Mouse (Mus musculus): ENCODE results near the gene Kcna2. TPM values are rescaled to one million over a fixed set of nuclear protein-coding genes. Genes with fewer than 3 reads are reported as not detected.

The Kcna2 gene
- polyA plus RNA-seq, 1 experiment from 2014 or later, result 0.42 TPM

DNA sequence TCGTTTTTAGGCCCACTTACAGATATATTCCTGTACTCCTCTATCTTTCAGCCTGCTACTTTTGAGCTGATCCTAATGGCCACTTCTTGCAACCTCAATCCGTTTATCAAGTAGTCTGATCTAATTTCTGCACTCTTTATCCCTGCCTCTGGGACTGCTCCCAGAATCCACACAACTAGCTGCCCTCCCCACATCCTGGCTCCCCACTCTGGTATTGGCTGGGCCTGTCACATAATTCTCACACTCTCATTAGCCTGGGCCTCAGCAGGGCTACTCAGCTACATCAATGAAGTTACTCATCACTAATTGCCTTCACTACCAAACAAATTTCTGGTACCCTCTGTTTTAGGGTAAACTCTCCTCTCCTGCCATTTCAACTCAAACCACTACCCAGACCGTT, 49.5 kb downstream of the Kcna2 start:
- TF ChIP-seq CTCF (IDR thresholded peaks at IDR 0.05; ENCODE audit: low read depth), result no peak
- H3K9me3 ChIP-seq (ENCODE audit: low read depth, low read length), result no peaks in the 10 kb centered on the region
- ATAC-seq (ENCODE audit: insufficient read depth) (no peak), DNase-seq (no peak)
- H3K4me3 ChIP-seq (ENCODE audit: low read depth, low read length), result no peak overlapping the region
- no peak overlapping the region for H3K9ac ChIP-seq
- no peaks in the 10 kb centered on the region for H3K27me3 ChIP-seq (ENCODE audit: insufficient read depth, low read length)
- H3K4me2 ChIP-seq, result no peak overlapping the region
- H3K36me3 ChIP-seq (ENCODE audit: insufficient read depth), result no peaks in the 10 kb centered on the region
- H3K4me1 ChIP-seq (ENCODE audit: insufficient read depth), result no peaks in the 10 kb centered on the region
- 50% methylated on average over 3 of the region's 3 CpGs for WGBS
- H3K27ac ChIP-seq (ENCODE audit: low read depth), result no peak overlapping the region

DNA sequence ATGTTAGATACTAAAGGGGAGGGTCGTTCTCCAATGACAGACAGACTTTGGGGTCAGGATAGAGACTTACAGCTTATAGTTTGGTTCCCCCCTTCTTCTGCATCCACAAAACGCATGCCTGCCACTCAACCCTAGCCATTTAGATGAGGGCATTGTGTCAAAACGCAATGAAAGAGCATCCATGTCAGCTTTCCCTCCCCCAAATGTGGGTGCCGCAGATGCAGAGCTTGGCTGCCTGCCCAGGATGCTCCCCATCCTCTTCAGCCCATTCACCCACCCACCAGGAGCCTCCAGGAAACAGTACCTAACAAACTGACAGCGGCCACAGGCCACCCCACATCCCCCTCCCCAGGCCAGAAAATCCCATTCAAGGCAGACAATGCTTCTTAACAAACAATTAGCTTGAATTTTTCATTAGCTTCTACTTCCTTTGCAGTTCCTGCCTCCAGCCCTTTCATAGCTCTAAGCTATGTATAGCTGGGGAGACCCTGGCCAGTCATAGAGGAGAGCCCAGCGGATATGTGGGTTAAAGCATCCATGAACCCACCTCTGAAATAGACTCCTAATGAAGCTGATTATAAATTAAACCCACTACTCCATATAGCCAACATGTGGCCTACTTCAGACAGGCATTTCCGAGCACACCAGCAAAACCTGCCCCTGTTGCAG, 50.1 kb downstream of the Kcna2 start:
- no peak for TF ChIP-seq CTCF (IDR thresholded peaks at IDR 0.05; ENCODE audit: low read depth)
- Histone ChIP-seq H3K9ac (no peak overlapping the region), H3K9me3 (ENCODE audit: low read depth, low read length) (no peaks in the 10 kb centered on the region), H3K36me3 (ENCODE audit: insufficient read depth) (no peaks in the 10 kb centered on the region), H3K4me3 (ENCODE audit: low read depth, low read length) (no peak overlapping the region), H3K27ac (ENCODE audit: low read depth) (no peak overlapping the region), H3K27me3 (ENCODE audit: insufficient read depth, low read length) (no peaks in the 10 kb centered on the region), H3K4me1 (ENCODE audit: insufficient read depth) (no peaks in the 10 kb centered on the region), H3K4me2 (no peak overlapping the region)
- WGBS, result 59% methylated on average over 7 of the region's 7 CpGs
- DNase-seq, result no peak
- ATAC-seq (ENCODE audit: insufficient read depth), result no peak

DNA sequence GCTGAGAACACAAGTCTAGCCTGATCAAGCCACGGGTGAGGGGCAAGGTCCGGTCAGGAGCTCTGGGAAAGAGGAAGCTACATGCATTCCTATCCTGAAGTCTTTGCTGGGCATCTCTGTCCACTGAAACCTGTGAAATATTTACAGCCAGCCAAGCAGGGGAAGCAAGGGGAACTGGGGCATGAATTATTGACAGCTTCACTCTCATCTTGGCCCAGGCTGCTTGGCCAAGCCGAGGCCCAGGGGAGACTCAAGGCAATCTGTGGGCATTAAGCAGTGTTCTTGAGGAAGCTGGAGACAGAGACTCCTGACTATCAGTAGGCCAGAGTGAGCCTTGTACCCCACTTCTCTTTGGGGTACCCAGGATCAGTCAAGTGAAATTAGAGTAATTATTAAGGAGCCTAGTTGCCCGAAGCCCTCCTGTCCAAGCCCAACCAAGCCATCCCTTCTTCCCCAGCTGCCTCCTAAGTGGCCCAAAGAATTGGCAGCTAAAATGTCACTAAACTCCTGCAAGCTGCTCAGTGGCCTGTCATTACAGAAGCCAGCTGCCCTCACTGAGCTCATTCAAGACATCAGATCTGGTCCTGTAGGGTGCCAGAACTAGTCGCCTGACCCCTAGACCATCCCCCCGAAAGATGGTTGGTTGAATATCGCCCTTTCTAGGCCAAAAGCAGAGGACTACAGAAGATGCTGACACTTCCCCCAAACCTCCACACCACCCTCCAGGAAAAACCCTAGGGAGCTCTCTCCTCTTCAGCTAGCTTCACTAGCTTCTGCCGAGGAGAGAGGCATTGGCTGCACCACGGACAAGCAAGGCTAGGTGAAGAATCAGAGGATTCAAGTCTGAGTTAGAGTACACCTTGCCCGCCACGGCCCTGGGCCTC, 53.1 kb downstream of the Kcna2 start:
- DNase-seq (no peak), ATAC-seq (ENCODE audit: insufficient read depth) (no peak)
- H3K9ac ChIP-seq, result no peak overlapping the region
- H3K36me3 ChIP-seq (ENCODE audit: insufficient read depth), result no peaks in the 10 kb centered on the region
- H3K27me3 ChIP-seq (ENCODE audit: insufficient read depth, low read length), result no peaks in the 10 kb centered on the region
- no peak overlapping the region for H3K4me2 ChIP-seq
- H3K4me3 ChIP-seq (ENCODE audit: low read depth, low read length), result no peak overlapping the region
- no peak for TF ChIP-seq CTCF (IDR thresholded peaks at IDR 0.05; ENCODE audit: low read depth)
- no peaks in the 10 kb centered on the region for H3K4me1 ChIP-seq (ENCODE audit: insufficient read depth)
- 76% methylated on average over 11 of the region's 11 CpGs for whole genome bisulfite sequencing
- H3K9me3 ChIP-seq (ENCODE audit: low read depth, low read length), result no peaks in the 10 kb centered on the region
- H3K27ac ChIP-seq (ENCODE audit: low read depth), result no peak overlapping the region

DNA sequence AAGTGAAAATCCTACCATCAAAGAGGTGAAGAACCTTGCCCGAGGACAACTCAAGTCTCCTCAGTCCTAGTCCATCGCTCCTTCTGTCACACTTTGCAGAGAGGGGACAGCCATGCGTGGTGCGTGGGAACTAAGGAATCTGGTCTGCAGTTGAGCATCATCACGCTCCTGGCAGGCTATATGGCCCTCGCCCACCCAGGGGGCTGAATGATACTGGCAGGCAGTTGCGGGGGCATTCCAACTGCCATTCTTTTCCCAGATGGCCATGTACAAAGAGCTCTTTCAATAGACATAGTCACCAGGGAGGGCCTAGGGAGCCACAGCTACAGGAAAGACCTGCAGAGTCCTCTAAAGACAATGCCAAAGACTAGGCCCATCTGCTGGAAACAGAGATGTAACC, 57.9 kb downstream of the Kcna2 start:
- H3K4me1 ChIP-seq (ENCODE audit: insufficient read depth), result no peaks in the 10 kb centered on the region
- H3K27me3 ChIP-seq (ENCODE audit: insufficient read depth, low read length), result peaks cover 3% of the 10 kb centered on the region; the same call in 1 of the 2 replicates
- 91% methylated on average over 7 of the region's 7 CpGs for WGBS
- H3K36me3 ChIP-seq (ENCODE audit: insufficient read depth), result no peaks in the 10 kb centered on the region
- no peaks in the 10 kb centered on the region for H3K9me3 ChIP-seq (ENCODE audit: low read depth, low read length)
- H3K27ac ChIP-seq (ENCODE audit: low read depth), result no peak overlapping the region
- DNase-seq (no peak), ATAC-seq (ENCODE audit: insufficient read depth) (no peak)
- no peak overlapping the region for H3K4me2 ChIP-seq
- H3K4me3 ChIP-seq (ENCODE audit: low read depth, low read length), result no peak overlapping the region
- no peak overlapping the region for H3K9ac ChIP-seq
- no peak for TF ChIP-seq CTCF (IDR thresholded peaks at IDR 0.05; ENCODE audit: low read depth)

DNA sequence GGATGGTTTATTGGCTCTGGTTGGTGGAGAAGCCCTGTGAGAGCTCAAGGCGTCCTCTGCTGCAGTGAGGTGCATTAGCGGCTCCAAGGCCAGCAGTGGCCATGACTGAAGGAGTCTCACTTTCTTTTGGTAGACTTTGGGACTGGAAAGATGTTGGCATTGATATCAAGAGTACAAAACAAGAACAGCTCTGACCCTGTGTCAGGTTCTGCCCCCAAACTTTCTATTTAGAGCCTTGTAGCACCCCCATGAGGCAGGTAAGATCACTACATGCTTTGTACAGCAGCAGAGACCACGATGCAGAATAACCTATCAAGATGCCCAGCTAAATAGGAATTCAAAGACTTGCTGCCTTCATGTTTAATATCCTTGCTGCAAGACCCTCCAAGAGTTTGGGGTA, 58.5 kb downstream of the Kcna2 start:
- Histone ChIP-seq H3K9ac (no peak overlapping the region), H3K9me3 (ENCODE audit: low read depth, low read length) (no peaks in the 10 kb centered on the region), H3K4me1 (ENCODE audit: insufficient read depth) (no peaks in the 10 kb centered on the region), H3K27me3 (ENCODE audit: insufficient read depth, low read length) (peaks cover 3% of the 10 kb centered on the region; the same call in 1 of the 2 replicates), H3K27ac (ENCODE audit: low read depth) (no peak overlapping the region), H3K4me2 (peak overlapping the region; percentile 43), H3K4me3 (ENCODE audit: low read depth, low read length) (no peak overlapping the region), H3K36me3 (ENCODE audit: insufficient read depth) (no peaks in the 10 kb centered on the region)
- TF ChIP-seq CTCF (IDR thresholded peaks at IDR 0.05; ENCODE audit: low read depth), result 0 out of 2 replicates have a peak, but pooled peaks have one; percentile 2
- ATAC-seq (ENCODE audit: insufficient read depth) (no peak), DNase-seq (peak; percentile 6)
- WGBS, result 59% methylated on average over 3 of the region's 3 CpGs

DNA sequence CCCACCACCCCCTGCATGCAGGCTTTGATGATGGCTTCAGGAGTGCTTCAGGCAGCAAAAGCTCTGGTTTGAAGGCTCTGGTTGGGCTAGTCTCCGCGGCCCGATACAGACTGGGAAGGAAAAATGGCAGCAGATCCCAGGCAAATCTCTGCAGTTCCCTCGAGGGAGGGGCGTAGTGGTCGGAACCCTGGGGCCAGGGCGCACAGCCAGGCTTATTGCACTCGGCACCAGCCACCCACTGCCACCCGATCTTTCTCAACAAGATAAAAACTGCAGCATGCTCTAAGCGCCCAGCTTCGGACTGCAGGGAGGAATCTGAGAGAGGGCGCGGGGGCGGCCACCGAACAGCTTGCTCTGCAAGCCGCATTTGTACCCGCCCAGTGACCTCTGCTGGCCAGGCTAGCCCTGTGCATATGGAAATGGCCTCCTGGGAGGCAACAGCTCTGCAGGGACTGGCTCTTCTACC, 58.9 kb downstream of the Kcna2 start:
- no peak overlapping the region for H3K27ac ChIP-seq (ENCODE audit: low read depth)
- no peaks in the 10 kb centered on the region for H3K4me1 ChIP-seq (ENCODE audit: insufficient read depth)
- no peaks in the 10 kb centered on the region for H3K9me3 ChIP-seq (ENCODE audit: low read depth, low read length)
- DNase-seq (peak; percentile 50), ATAC-seq (ENCODE audit: insufficient read depth) (peak; percentile 52; the same call in 1 of the 2 replicates)
- H3K9ac ChIP-seq, result no peak overlapping the region
- H3K27me3 ChIP-seq (ENCODE audit: insufficient read depth, low read length), result peaks cover 3% of the 10 kb centered on the region; the same call in 1 of the 2 replicates
- peak; percentile 49 for TF ChIP-seq CTCF (IDR thresholded peaks at IDR 0.05; ENCODE audit: low read depth)
- whole genome bisulfite sequencing, result 2% methylated on average over 17 of the region's 17 CpGs
- 0 out of 2 replicates have a peak overlapping the region, but pooled peaks have one; percentile 0 for H3K4me3 ChIP-seq (ENCODE audit: low read depth, low read length)
- peak overlapping the region; percentile 43 for H3K4me2 ChIP-seq
- H3K36me3 ChIP-seq (ENCODE audit: insufficient read depth), result no peaks in the 10 kb centered on the region

DNA sequence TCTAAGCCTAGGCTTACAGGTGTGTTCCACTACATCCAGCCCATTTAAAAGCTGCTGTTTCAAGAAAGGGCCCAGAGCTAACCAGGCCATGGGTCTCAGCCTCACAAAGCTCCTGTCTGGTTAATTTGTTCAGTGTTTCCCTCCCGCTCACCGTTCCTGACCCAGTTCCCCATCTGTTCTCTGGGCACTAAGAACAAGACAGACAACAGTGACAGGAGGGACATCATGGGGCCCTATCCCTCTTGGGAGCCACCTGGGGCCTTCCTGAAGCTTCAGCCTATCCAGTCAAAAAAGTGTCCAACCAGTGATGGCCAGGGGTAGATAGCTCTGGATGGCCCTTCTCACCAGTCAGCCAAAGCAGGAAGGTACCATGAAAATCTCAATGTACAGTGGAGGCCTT, 61.8 kb downstream of the Kcna2 start:
- Histone ChIP-seq H3K4me1 (ENCODE audit: insufficient read depth) (no peaks in the 10 kb centered on the region), H3K27me3 (ENCODE audit: insufficient read depth, low read length) (peaks cover 3% of the 10 kb centered on the region; the same call in 1 of the 2 replicates), H3K4me3 (ENCODE audit: low read depth, low read length) (no peak overlapping the region), H3K9ac (no peak overlapping the region), H3K27ac (ENCODE audit: low read depth) (no peak overlapping the region), H3K4me2 (no peak overlapping the region), H3K9me3 (ENCODE audit: low read depth, low read length) (no peaks in the 10 kb centered on the region), H3K36me3 (ENCODE audit: insufficient read depth) (no peaks in the 10 kb centered on the region)
- DNase-seq, result no peak
- ATAC-seq (ENCODE audit: insufficient read depth), result no peak
- TF ChIP-seq CTCF (IDR thresholded peaks at IDR 0.05; ENCODE audit: low read depth), result no peak
- WGBS, result 83% methylated on average over 2 of the region's 2 CpGs

Other genes starting within 250 kb of the Kcna2 start
- 2.9 and 4.5 TPM in 2 replicates for gene Kcna3, start 65.0 kb upstream of the Kcna2 start, polyA plus RNA-seq (2014; fragmentation: Nextera tagmentation; extraction: Ambion mirVana)
- not detected in 2 replicates for gene Kcna10, start 81.9 kb downstream of the Kcna2 start, polyA plus RNA-seq (2014; fragmentation: Nextera tagmentation; extraction: Ambion mirVana)
- gene Cym, start 120.6 kb downstream of the Kcna2 start, polyA plus RNA-seq (2014; fragmentation: Nextera tagmentation; extraction: Ambion mirVana), result 139 and 158 TPM in 2 replicates
- 0.43 and 0.54 TPM in 2 replicates for gene A630076J17Rik, start 129.5 kb downstream of the Kcna2 start, polyA plus RNA-seq (2014; fragmentation: Nextera tagmentation; extraction: Ambion mirVana)
- gene Prok1, start 138.6 kb downstream of the Kcna2 start, polyA plus RNA-seq (2014; fragmentation: Nextera tagmentation; extraction: Ambion mirVana), result 0.12 TPM in 1 of 2 replicates, not detected in the other
- 184 and 195 TPM in 2 replicates for gene Lamtor5, start 177.7 kb downstream of the Kcna2 start, polyA plus RNA-seq (2014; fragmentation: Nextera tagmentation; extraction: Ambion mirVana)
- 3.4 TPM in 2 replicates for gene Slc16a4, start 190.1 kb downstream of the Kcna2 start, polyA plus RNA-seq (2014; fragmentation: Nextera tagmentation; extraction: Ambion mirVana)
- gene Rbm15, start 232.5 kb downstream of the Kcna2 start, polyA plus RNA-seq (2014; fragmentation: Nextera tagmentation; extraction: Ambion mirVana), result 19.6 and 20.3 TPM in 2 replicates

Data from lung, embryonic 14.5 days (tissue).